Mouse (Mus musculus) heart, embryonic 12.5 days (tissue): ENCODE measurements around the gene Cdip1. TPM values are rescaled to one million over a fixed set of nuclear protein-coding genes. Genes with fewer than 3 reads are reported as not detected.
A peak's percentile ranks its signal among the peaks of the same experiment; 100 is the strongest.

Experiments used
- ATAC-seq: fragments of 200-750 bp; cut with Nextera tagmentation; 2 replicates; pipeline ENCODE4 v1.8.0; 2017; ENCODE audit warnings: moderate TSS enrichment, moderate library complexity; ENCODE audit not compliant: insufficient number of reproducible peaks, low FRiP score
- H3K27ac ChIP-seq: fragments of 300-500 bp; sonication (generic); 2 replicates; pipeline ENCODE4 v1.5.1; 2016; ENCODE audit warnings: mild to moderate bottlenecking, moderate library complexity; ENCODE audit not compliant: poor library complexity, severe bottlenecking
- H3K27me3 ChIP-seq: fragments of 300-500 bp; sonication (generic); replicated peaks from 2 replicates; pipeline ENCODE4 v1.6.1; 2016; ENCODE audit warnings: mild to moderate bottlenecking, moderate library complexity
- H3K36me3 ChIP-seq: fragments of 300-500 bp; sonication (generic); 2 replicates; pipeline ENCODE4 v1.6.1; 2016; ENCODE audit warnings: mild to moderate bottlenecking, moderate library complexity
- H3K4me1 ChIP-seq: fragments of 300-500 bp; sonication (generic); replicated peaks from 2 replicates; pipeline ENCODE4 v1.6.1; 2016; ENCODE audit warnings: mild to moderate bottlenecking
- H3K4me2 ChIP-seq: fragments of 300-500 bp; sonication (generic); 2 replicates; pipeline ENCODE4 v1.6.1; 2016; ENCODE audit warnings: mild to moderate bottlenecking, moderate library complexity
- H3K4me3 ChIP-seq: fragments of 300-500 bp; sonication (generic); 2 replicates; pipeline ENCODE4 v1.5.1; 2016; ENCODE audit warnings: mild to moderate bottlenecking
- H3K9ac ChIP-seq: fragments of 300-500 bp; sonication (generic); 2 replicates; pipeline ENCODE4 v1.6.1; 2016; ENCODE audit warnings: mild to moderate bottlenecking, moderate library complexity
- H3K9me3 ChIP-seq: fragments of 300-500 bp; sonication (generic); replicated peaks from 2 replicates; pipeline ENCODE4 v1.6.1; 2016; ENCODE audit warnings: mild to moderate bottlenecking, moderate library complexity
- WGBS: fragments of 180-500 bp; shearing (Covaris S2); methylation state at CpG from one replicate; pipeline ENCODE4 v1.1.7; 2016; 5-methylcytosine and 5-hydroxymethylcytosine counted together
- polyA plus RNA-seq: library from polyadenylated mRNA; unstranded; fragments of >200 nt; fragmentation: Nextera tagmentation; extraction: Ambion mirVana; gene quantifications from 2 replicates; pipeline ENCODE4 v1.2.1, GENCODE M21; 2016

Cdip1 gene
- polyA plus RNA-seq, 1 experiment from 2014 or later: 122 TPM

GRCm38 (mm10) chr16:4730776-4731358 lies 59.2 kb downstream of the Cdip1 start:
- WGBS: 83% methylated on average over 3 of the region's 3 CpGs
- no peaks in the 10 kb centered on the region for H3K27me3 ChIP-seq
- peaks cover 11% of the 10 kb centered on the region for H3K4me1 ChIP-seq
- H3K9me3 ChIP-seq: no peaks in the 10 kb centered on the region
- ATAC-seq: no peak
- H3K4me3 ChIP-seq: no peak overlapping the region
- H3K27ac ChIP-seq: no peak overlapping the region
- H3K36me3 ChIP-seq: no peaks in the 10 kb centered on the region
- H3K4me2 ChIP-seq: no peak overlapping the region
- no peak overlapping the region for H3K9ac ChIP-seq

GRCm38 (mm10) chr16:4727963-4728362 lies 62.1 kb downstream of the Cdip1 start:
- Histone ChIP-seq H3K9me3 (no peaks in the 10 kb centered on the region), H3K27ac (no peak overlapping the region), H3K4me1 (peaks cover 11% of the 10 kb centered on the region), H3K36me3 (no peaks in the 10 kb centered on the region), H3K27me3 (no peaks in the 10 kb centered on the region), H3K4me3 (no peak overlapping the region), H3K9ac (no peak overlapping the region), H3K4me2 (peak overlapping the region; percentile 50)
- WGBS: 48% methylated on average over 1 of the region's 1 CpGs
- no peak for ATAC-seq

- ATAC-seq: no peak
- Histone ChIP-seq H3K4me2 (peak overlapping the region; percentile 50), H3K27me3 (no peaks in the 10 kb centered on the region), H3K27ac (no peak overlapping the region), H3K9me3 (no peaks in the 10 kb centered on the region), H3K4me3 (no peak overlapping the region), H3K9ac (no peak overlapping the region), H3K36me3 (no peaks in the 10 kb centered on the region), H3K4me1 (peaks cover 11% of the 10 kb centered on the region)
- 94% methylated on average over 1 of the region's 1 CpGs for WGBS
Measured at GRCm38 (mm10) chr16:4727526-4727925, 62.6 kb downstream of the Cdip1 start.

- Histone ChIP-seq H3K9ac (peak overlapping the region; percentile 92), H3K9me3 (no peaks in the 10 kb centered on the region), H3K4me1 (peaks cover 11% of the 10 kb centered on the region), H3K27ac (peak overlapping the region; percentile 92), H3K4me2 (peak overlapping the region; percentile 88), H3K36me3 (no peaks in the 10 kb centered on the region), H3K4me3 (peak overlapping the region; percentile 79), H3K27me3 (no peaks in the 10 kb centered on the region)
- under 1% methylated on average over 40 of the region's 40 CpGs for WGBS
- peak; percentile 78 for ATAC-seq
Measured at GRCm38 (mm10) chr16:4726528-4727128, 63.5 kb downstream of the Cdip1 start.

- 5% methylated on average over 35 of the region's 35 CpGs for WGBS
- Histone ChIP-seq H3K4me3 (peak within 1 kb of the TSS; percentile 79), H3K9me3 (no peaks in the 10 kb centered on the region), H3K9ac (peak within 1 kb of the TSS; percentile 92), H3K36me3 (no peaks in the 10 kb centered on the region), H3K27me3 (no peaks in the 10 kb centered on the region), H3K4me2 (peak within 1 kb of the TSS; percentile 88), H3K4me1 (peaks cover 11% of the 10 kb centered on the region), H3K27ac (peak within 1 kb of the TSS; percentile 92)
- peak; percentile 96 for ATAC-seq
Measured at GRCm38 (mm10) chr16:4725780-4726527, 64.1 kb downstream of the Cdip1 start, which contains the start of gene Hmox2. TSS of gene Hmox2 (plus strand) at chr16:4726361.

- Histone ChIP-seq H3K4me2 (no peak overlapping the region), H3K9me3 (no peaks in the 10 kb centered on the region), H3K27ac (no peak overlapping the region), H3K27me3 (no peaks in the 10 kb centered on the region), H3K9ac (no peak overlapping the region; the same call in 1 of the 2 replicates), H3K36me3 (no peaks in the 10 kb centered on the region), H3K4me3 (no peak overlapping the region), H3K4me1 (peaks cover 11% of the 10 kb centered on the region)
- WGBS: 73% methylated on average over 4 of the region's 4 CpGs
- no peak for ATAC-seq
Measured at GRCm38 (mm10) chr16:4725266-4725665, 64.8 kb downstream of the Cdip1 start.

- H3K27ac ChIP-seq: no peak overlapping the region
- H3K9ac ChIP-seq: no peak overlapping the region
- 45% methylated on average over 3 of the region's 3 CpGs for WGBS
- no peaks in the 10 kb centered on the region for H3K36me3 ChIP-seq
- no peak overlapping the region for H3K4me3 ChIP-seq
- peaks cover 5% of the 10 kb centered on the region for H3K4me1 ChIP-seq
- no peak for ATAC-seq
- H3K27me3 ChIP-seq: no peaks in the 10 kb centered on the region
- no peak overlapping the region for H3K4me2 ChIP-seq
- no peaks in the 10 kb centered on the region for H3K9me3 ChIP-seq
Measured at GRCm38 (mm10) chr16:4722915-4723209, 67.2 kb downstream of the Cdip1 start.

GRCm38 (mm10) chr16:4722128-4722914 lies 67.8 kb downstream of the Cdip1 start:
- Histone ChIP-seq H3K4me3 (no peak overlapping the region), H3K9me3 (no peaks in the 10 kb centered on the region), H3K27me3 (no peaks in the 10 kb centered on the region), H3K4me2 (no peak overlapping the region), H3K36me3 (no peaks in the 10 kb centered on the region), H3K27ac (no peak overlapping the region), H3K9ac (no peak overlapping the region), H3K4me1 (no peaks in the 10 kb centered on the region)
- no peak for ATAC-seq
- 71% methylated on average over 7 of the region's 7 CpGs for WGBS

- Histone ChIP-seq H3K4me3 (peak within 1 kb of the TSS; percentile 59), H3K27ac (peak within 1 kb of the TSS; percentile 33; the same call in 1 of the 2 replicates), H3K4me1 (no peaks in the 10 kb centered on the region), H3K4me2 (peak within 1 kb of the TSS; percentile 77), H3K27me3 (no peaks in the 10 kb centered on the region), H3K9ac (peak within 1 kb of the TSS; percentile 69), H3K9me3 (no peaks in the 10 kb centered on the region), H3K36me3 (peaks cover 26% of the 10 kb centered on the region)
- ATAC-seq: peak; percentile 90
- 13% methylated on average over 33 of the region's 33 CpGs for WGBS
Measured at GRCm38 (mm10) chr16:4718753-4719518, 71.2 kb downstream of the Cdip1 start, which contains the start of gene Nmral1. TSS of gene Nmral1 (minus strand) at chr16:4719356.

- Histone ChIP-seq H3K36me3 (peaks cover 35% of the 10 kb centered on the region), H3K4me2 (peak overlapping the region; percentile 77), H3K4me1 (no peaks in the 10 kb centered on the region), H3K9ac (no peak overlapping the region), H3K9me3 (no peaks in the 10 kb centered on the region), H3K4me3 (peak overlapping the region; percentile 59), H3K27me3 (no peaks in the 10 kb centered on the region), H3K27ac (no peak overlapping the region)
- ATAC-seq: no peak
- 73% methylated on average over 3 of the region's 3 CpGs for WGBS
Measured at GRCm38 (mm10) chr16:4717866-4718265, 72.2 kb downstream of the Cdip1 start.
